Mouse (Mus musculus) c-Kit-positive CD71-negative TER-119-negative erythroid progenitor cells, embryonic 14.5 days (primary cell): ENCODE results near the gene Tbcb.
"Not testable (repeated sequence)": the region's sequence is repeated elsewhere in the genome, so short reads cannot be mapped to it uniquely, and the experiment has no call there.

Source experiments
- DNase-seq: peaks from one replicate; pipeline ENCODE4 v3.0.0-alpha.2; 2013; ENCODE audit warnings: low read depth

The Tbcb gene

DNA sequence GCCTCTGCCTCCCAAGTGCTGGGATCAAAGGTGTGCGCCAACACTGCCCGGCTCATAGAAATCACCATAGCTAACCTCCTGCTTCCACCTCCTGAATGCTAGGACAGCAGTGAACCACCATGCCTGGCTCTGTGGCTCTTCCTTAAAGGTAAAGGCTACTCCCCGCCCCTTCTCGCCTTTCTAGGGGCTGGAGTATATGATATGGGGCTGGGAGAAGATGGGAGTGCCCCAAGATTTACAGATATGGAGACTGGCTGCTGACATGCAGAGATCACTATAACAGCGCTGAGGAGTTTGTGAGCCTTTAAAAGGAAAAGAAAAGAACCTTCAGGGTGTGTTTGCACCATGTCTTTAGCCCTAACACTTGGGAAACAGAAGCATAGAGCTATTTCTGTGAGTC lies 9.9 kb downstream of the Tbcb start:
- DNase-seq = no peak

DNA sequence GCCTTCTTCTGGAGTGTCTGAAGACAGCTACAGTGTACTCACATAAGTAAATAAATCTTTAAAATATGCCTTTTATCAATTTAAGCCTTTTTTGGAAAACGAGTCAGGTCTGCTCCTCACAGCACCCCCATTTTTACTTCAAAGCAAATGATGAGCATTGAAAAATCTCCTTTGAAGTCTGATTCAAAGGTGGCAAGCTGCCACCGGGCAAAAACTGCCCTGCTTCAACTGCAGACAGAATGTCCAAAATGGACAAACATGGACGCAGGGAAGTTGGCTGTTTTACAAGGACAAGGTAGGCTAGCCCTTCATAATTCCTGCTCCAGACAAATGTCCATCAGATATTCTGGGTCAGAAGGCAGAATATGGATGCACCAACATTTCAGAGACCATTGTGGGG lies 10.6 kb downstream of the Tbcb start:
- DNase-seq = no peak

DNA sequence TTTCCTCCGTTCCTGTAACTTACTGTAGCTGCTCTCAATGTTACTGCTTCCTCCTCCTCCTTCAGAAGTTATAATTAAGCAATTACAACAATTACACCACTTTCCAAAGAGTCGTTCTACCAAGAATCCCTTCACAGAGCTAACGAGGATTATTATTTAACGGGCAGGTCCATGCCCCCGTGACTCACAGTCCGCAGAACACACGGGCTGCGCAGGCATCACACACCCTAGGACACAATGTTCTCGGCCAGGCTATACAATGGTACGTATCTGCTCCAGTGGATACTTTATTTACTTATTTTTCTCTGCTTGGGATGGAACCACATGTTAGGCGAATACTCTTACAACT lies 12.1 kb downstream of the Tbcb start:
- DNase-seq = no peak

DNA sequence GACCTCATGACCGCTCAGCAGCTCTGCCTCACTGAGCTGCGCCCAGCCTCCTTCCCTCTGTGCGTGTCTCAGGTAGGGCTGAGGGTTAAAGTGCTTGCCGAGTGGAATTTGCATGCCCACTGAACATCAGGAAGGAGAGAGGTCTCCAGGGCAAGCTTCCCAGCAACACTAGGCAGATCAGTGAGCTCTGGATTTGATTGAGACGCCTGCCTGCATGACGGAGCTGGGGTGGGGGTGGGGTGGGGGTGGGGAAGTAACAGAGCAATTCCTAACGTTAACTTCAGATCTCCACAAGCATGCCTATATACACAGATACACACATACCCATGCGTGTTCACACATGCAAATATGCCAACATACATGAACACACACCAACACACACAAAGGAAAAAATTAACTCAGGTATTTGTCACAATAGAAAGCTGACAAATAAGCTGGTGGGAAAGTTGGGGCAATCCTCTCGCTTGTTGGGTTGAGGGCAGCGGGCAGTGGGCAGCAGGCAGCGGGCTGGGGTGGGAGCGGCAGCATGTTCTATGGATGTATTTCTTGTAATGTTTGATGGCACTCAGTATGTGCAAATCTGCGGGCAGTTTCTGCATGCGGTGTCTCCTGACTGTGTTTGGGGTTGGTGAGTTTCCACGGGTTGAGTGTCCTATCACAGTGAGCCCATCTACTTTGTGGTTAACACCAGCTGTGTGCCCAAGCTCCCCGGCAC lies 12.6 kb downstream of the Tbcb start:
- no peak for DNase-seq

DNA sequence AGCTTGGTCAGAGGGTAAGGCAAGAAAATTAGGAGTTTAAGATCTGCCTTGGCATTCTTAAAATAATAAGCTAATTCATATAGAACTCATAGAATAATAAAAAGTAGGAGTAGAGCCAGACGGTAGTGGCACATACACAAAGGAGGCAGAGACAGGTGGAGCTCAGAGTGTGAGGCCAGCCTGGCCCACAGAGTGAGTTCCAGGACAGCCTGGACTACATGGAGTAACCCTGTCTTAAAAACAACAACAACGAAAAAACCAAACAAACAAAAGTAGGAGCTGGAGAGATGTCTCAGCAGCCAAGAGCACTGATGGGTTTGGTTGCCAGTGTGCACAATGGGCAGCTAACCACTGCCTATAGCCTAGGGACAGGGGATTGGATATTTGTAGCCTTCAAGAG lies 14.8 kb downstream of the Tbcb start:
- no peak for DNase-seq

DNA sequence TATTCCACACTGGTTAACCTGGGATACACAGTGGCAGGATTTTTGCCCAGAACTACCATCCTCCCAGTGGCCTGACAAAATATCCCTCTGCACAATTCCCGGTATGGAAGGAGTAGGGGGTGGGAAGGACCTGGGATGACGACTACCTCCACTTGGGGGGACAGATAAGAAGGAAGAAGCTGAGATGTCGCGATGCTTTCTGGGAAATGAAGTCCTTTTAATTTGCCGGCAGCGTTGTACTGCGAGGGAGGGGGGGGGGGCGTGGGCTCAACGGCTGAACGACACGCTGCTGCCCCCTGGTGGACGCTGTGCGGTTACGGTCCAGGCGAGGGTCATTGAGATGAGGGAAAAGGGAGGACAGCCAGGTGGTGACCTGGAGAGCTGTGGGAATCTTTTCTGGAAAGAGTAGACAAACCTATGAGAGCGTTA lies 15.3 kb downstream of the Tbcb start:
- DNase-seq = peak; percentile 81

DNA sequence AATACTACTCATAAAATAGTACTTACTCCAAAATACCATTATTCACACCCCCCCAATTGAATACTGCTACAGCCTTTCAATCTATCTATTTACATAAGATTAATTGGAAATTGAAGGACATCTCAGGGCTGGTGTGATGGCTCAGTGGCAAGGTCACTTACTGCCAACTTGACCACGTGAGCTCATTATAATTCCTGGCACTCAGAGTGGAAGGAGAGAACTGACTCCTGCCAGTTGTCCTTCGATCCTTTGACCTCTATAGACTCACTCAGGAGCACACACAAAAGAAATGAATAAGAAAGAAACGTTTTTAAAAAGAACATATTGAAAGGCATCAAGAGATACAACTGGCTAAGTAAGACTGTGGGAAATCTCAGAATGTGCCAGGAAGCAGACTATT lies 16.2 kb downstream of the Tbcb start:
- no peak for DNase-seq

DNA sequence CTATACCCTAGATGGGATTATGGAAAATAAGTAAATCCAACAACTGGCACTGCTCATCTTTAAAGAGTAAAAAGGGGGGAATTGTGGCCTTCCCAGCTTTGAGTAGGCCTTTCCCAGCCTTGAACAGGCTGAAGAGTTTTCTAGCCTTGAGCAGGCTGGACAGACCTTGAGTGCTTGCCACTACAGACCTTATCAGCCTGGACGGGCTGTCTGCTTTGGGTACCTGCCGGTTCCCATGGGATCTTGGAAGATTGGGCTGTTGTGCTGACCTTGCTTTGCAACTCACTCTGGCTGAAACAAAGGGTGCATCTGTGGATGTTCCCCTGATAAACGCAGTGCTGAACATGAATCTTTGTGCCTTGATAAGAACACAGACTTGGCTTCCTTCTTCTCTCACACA lies 18.2 kb downstream of the Tbcb start:
- DNase-seq = no peak

DNA sequence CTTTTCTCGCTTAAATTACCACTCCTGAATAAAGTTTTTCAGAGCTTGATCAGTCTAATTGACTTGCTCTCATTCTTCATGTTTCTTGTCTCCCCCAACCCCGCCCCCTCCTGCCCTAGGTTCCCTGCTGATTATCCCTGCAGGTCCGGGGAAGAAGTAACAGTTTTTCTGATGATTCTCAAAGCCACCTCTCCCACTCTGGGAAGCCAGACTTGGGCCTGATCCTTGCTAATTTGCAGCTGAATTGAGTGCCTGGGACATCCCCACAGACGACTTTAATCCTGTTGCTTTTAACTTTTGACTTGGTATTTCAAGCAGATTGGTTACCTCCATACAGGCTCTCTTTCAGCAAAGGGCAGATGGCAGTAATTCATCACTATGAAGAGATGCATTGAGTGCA lies 21.0 kb downstream of the Tbcb start:
- no peak for DNase-seq

DNA sequence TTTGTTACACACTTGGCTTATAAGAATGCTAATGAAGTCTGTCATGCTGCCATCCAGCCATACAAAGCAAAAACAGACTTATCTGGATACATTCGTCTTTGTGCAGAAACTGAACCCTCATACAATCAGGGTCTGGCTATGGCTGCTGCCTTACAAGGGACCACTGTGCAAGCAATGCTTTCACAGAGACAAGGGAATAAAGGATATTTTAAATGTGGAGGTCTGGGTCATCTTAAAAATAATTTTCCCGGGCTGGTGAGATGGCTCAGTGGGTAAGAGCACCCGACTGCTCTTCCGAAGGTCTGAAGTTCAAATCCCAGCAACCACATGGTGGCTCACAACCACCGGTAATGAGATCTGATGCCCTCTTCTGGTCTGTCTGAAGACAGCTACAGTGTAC lies 25.7 kb downstream of the Tbcb start:
- not testable (repeated sequence) for DNase-seq

DNA sequence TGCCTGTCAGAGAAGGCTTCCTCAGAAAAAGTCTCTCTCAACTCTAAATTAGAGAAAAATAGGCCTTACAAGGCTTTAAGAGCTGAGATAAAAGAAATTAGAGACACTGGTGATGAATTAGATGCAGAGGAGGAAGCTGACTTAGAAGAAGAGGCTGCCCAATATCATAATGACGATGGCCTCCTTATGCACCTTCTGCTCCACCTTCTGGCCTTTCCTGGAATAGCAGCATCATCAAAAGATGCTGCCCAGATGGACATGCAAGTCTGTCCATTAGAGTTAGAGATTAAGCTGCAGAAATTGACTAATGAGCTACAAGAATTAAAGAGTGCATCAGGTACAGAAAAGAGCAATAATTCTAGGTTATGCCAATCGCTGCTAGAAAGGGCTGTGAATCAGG lies 26.7 kb downstream of the Tbcb start:
- DNase-seq = no peak

DNA sequence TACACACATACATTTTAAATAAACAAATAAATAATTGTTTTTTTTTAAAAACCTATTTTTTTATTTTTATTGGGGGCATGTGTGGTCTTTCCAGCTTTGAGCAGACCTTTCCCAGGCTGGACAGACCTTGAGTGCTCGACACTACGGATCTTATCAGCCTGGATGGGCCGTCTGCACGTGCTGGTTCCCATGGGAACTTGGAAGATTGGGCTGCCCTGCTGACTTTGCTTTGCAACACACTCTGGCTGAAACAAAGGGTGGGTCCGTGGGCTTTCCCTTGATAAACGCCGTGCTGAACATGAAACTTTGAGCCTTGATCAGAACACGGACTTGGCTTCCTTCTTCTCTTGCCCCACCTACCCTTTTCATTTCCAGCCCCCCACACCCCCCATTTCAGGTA lies 27.7 kb downstream of the Tbcb start:
- no peak for DNase-seq

DNA sequence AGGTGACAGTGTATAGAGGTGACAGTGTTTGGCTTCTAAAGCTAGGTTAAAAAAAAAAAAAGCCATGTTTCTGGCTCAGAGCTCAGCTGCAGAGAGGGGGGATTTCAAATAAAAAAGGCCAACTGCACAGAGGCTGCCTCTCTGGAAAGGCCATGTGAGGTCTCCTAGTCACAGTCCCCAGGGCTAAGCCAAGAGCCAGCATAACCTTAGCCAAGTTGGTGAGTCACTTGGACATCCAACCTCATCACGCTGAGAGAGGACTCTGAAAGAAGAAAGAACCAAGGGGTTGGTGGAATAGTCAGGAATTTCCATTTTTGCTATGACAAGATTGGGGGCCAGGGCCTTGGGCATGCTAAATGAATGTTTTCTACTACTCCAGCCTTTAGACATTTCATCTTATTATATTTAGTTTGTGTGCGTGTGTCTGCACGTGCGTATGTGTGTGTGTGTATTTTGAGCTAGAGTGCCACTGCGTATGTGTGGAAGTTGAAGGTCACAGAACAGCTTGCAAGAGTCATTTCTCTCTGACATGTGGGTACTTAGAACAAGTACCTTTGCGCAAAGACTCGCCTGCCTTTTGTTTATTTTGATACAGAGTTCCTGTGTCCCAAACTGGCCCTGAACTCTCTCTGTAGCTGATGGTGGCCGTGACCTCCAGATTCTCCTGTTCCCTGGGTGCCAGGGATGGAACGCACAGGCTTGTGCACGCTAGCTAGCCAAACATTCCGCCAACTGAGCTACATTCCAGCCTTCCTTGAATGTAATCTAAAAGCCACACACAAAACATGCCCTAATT lies 29.0 kb downstream of the Tbcb start:
- DNase-seq = no peak

DNA sequence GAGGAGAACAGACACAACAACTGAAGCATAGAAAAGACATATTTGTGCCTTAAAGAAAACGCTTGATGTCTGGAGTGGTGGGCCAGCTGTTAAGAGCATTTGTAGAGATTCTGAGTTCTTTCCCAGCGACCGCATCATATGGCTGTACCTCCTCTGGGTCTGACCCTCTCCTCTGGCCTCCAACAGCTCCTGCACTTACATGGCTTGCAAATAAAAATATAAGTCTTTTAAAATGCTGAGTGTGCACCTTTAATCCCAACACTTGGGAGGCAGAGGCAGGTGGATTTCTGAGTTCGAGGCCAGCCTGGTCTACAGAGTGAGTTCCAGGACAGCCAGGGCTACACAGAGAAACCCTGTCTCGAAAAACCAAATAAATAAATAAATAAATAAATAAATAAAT lies 31.4 kb downstream of the Tbcb start:
- not testable (repeated sequence) for DNase-seq

DNA sequence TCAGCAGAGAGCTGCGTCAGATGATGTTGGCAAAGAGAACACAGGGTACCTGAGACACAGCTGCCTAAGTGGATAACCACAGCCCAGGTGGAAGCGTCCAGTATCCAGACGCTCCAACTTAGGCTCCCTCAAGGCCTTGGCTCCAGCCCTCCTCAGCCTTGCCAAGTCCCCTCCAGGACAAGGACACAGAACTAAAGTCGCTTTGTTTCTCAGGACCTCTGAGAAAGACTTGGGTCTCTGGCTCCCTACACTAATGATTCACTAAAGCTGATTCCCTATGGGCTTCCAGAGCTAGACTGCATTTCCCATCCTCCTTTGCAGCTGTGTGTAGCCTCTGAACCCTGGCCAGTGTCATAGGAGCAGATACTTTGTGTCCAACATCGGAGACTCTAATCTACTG lies 31.9 kb downstream of the Tbcb start:
- no peak for DNase-seq

DNA sequence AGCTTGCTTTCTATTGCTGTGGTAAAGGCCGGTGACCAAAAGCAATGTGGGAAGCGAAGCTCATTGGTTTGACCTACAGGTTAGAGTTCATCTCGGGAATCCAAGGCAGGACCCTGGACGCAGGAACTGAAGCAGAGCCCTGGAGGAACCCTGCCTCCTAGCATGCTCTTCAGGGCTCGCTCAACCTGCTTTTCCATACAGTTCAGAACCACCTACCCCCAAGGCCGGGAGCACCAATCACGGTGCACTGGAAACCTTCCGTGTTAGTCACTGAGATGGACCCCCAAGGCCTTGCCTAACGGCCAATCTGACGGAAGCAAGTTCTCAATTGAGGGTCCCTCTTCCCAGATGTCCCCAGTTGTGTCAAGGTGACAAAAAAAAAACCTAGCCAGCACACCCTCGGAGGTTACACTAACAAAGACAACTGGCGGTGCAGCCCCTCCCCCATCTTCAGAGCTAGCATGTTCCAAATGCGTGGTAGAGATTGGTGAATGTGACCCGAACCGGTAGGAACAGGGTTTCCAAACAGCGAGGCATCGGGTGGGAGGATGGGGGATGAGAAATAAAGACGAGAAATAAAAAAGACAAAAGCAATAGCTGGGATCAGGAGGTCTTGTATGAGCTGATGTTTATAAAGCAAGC lies 32.5 kb downstream of the Tbcb start:
- no peak for DNase-seq

DNA sequence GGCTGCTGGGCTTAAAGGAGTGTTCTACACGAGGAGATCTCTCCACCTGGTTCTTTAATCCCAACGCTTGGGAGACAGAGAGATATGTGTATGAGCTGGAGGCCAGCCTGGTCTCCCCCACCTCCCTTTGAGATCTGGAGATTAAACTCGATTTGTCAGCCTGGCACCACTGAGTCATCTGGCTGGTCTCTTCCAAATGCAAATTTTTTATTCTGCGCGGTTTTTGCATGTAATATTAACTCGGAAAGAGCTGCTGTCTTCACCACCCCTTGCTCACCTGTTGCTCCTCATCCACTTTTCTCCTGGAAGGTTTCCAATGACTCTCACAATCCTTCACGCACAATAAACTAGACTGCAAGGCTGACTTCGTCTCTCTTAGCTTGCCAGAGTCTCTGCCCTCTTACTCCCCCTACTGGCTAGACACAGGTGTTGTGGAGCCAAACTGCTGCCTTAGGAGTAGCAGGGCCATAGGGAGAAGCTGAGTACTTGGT lies 33.5 kb downstream of the Tbcb start, which contains the start of gene Capns1:
Capns1 (minus strand) TSS at position 331 of the 491 bp plus-strand sequence.
- peak; percentile 86 for DNase-seq

DNA sequence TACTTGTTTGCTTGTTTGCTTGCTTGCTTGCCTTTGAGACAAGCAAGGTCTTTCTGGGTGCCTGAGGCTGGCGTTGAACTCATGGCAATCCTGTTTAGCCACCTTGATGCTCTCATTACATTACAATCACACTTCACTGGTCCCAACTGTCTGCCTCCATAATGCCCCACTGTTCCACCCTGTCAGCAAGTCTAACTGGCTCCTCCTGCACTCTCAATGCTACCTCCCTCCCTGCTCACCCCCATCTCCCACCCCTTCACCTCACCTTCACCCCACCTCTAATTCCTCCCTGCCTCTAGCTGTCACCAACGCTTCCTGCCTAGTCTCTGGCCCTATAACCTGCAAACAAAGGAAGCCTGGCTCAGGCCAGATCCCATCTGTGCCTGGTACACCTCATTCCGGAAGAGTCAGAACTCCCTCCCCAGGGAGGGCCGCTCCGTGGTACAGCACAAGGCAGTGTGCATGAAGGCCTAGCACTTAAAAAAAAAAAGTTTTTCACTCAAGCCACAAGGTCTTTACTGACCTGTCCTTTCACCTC lies 34.4 kb downstream of the Tbcb start:
- DNase-seq = no peak

DNA sequence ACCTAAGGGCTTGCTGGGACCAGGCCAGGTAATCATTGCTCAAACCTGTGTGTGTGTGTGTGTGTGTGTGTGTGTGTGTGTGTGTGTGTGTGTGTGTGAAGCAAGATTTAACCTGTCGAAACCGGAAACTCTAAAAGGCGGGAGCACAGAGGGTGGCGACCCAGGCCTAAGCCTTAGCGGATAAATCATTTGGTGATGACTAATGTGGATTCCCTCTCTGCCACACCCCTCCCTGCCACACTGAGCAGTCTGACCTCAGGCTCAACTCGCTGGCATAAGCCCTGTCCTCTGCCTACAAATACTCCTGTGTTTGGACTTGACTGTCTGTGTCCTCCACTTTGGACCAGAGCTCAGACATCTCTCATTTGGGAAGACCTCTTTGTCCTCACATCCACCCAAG lies 35.9 kb downstream of the Tbcb start:
- no peak for DNase-seq

DNA sequence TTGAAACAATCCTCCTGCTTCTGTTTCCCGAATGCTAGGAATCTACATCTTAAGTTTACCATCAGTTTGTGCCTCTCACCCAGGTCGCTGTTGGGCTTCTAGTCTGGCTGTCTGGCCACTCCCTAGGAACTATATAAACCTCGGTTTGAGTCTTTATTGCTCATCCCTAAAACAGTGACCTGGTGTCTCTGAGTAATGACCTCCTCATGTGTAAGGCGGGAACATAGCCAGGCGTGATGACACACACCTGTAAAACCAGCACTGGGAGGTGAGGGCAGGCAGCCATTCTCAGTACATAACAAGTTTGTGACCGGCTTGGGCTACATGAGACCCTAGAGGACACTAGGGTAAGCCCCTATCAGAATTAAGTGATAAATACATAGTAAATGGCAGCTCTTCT lies 36.6 kb downstream of the Tbcb start:
- no peak for DNase-seq

DNA sequence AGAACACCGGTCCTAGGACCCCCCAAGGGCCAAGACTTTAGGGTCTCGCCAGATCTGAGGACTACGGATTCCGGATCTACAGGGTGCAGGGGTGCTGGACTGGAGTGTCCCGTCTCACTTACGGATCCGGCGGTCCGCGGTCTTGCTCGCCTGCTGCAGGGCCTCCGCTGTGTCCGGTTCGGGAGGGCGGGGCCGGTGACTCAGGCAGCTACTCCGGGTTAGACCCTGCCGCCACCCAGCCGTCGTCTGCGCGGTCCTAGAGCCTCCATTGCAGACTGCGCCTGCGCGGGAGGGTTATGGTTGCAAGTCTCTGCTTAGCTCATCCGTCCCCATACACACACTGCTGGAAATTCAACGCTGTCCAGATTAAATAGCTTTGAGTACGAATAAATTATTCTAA lies 37.2 kb downstream of the Tbcb start:
- DNase-seq = peak; percentile 97

DNA sequence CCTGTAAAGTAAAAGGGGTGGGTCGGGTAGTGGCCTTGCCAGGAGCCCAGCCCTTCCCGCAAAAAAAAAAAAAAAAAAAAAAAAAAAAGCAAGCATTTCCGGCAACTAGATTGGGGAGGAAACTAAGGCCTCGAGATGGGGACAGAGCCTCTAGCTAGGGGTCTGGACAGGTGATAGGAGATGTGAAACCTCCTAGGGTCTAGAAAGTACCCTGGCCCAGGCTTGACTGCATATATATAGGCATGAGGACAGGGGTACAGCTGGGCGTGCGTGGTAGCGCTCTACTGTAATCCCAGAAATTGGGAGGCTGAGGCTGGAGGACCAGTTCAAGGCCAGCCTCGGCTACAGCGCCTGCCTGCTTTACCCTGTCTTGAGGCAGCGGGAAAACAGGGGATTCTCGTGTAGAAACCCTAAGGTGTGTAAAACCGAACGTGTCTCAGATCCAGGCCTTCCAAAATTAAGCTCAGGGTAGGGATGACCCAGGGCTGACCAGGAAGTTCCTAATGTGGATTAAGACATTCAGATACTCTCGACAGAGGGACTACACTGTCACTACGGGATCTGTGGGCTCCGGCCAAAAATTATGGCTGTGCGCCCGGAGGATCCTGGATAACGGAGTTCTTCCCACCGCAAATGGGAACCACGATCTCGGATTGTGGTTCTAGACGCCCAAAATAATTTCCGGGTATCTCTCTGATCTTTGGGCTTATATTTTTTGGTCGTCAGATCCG lies 37.8 kb downstream of the Tbcb start:
- no peak for DNase-seq
